Mouse (Mus musculus): ENCODE data around the gene Pip5k1c. TPM values are rescaled to one million over a fixed set of nuclear protein-coding genes. Genes with fewer than 3 reads are reported as not detected.

Gene Pip5k1c
- polyA plus RNA-seq, 1 experiment = 288 TPM

DNA sequence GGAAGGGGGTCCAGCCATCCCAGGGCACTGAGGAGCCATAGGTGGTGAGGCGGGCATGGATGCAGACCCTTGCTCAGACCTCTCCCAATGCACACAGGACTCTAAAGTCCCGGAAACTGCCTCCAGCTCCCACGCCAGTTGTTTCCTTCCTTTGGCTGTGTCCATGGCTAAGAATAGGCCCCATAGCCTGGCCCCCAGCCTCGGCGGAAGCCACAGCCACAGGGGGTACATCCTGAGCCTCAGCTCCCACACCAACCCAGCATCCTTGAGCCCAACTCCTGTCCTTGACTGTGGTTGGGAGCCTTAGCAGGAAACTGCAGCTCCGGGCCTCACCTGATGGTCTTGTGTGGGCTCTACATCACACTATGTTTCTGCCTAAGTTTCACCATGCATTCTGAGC lies 34.1 kb downstream of the Pip5k1c start:
- Histone ChIP-seq H3K27me3 (ENCODE audit: control insufficient read depth, insufficient read depth, low read length) (no peaks in the 10 kb centered on the region), H3K27ac (ENCODE audit: insufficient read depth, low read length) (no peak overlapping the region), H3K4me3 (replicated peaks; ENCODE audit: insufficient read depth, low read depth, low read length) (no peak overlapping the region), H3K4me1 (ENCODE audit: control insufficient read depth, insufficient read depth, low read length) (no peaks in the 10 kb centered on the region)
- no peak for DNase-seq
- 61% methylated on average over 6 of the region's 6 CpGs for WGBS
- TF ChIP-seq POLR2A (IDR thresholded peaks at IDR 0.05; ENCODE audit: borderline replicate concordance, insufficient read depth, low read length) (no peak), CTCF (IDR thresholded peaks at IDR 0.05; ENCODE audit: borderline replicate concordance, insufficient read depth, low read depth, low read length) (no peak)

DNA sequence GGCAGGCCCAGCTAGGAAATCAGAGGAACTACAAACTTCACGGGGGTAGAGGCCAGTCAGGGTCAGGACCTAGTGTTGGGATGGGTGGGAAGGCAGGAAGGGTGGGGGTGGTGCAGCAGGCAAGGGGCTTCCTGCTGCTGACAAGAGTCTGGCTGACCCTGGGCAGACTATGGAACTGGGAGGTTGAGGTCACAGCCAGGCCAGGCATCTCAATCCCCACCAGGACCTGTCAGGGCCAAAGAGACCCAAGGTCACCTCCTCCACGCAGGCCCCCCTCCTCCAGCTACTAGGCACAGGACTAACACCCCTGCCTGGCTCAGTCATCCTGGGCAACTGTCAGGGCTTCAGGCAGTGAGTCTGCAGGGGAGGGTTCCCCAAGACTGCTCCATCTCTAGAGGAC lies 35.2 kb downstream of the Pip5k1c start:
- Histone ChIP-seq H3K27me3 (ENCODE audit: control insufficient read depth, insufficient read depth, low read length) (0 out of 2 replicates have a peak, but pooled peaks cover 1% of the 10 kb centered on the region), H3K4me3 (replicated peaks; ENCODE audit: insufficient read depth, low read depth, low read length) (no peak overlapping the region), H3K27ac (ENCODE audit: insufficient read depth, low read length) (no peak overlapping the region), H3K4me1 (ENCODE audit: control insufficient read depth, insufficient read depth, low read length) (no peaks in the 10 kb centered on the region)
- no peak for TF ChIP-seq CTCF (IDR thresholded peaks at IDR 0.05; ENCODE audit: borderline replicate concordance, insufficient read depth, low read depth, low read length)
- no peak for TF ChIP-seq POLR2A (IDR thresholded peaks at IDR 0.05; ENCODE audit: borderline replicate concordance, insufficient read depth, low read length)
- WGBS = 48% methylated on average over 2 of the region's 2 CpGs
- no peak for DNase-seq

DNA sequence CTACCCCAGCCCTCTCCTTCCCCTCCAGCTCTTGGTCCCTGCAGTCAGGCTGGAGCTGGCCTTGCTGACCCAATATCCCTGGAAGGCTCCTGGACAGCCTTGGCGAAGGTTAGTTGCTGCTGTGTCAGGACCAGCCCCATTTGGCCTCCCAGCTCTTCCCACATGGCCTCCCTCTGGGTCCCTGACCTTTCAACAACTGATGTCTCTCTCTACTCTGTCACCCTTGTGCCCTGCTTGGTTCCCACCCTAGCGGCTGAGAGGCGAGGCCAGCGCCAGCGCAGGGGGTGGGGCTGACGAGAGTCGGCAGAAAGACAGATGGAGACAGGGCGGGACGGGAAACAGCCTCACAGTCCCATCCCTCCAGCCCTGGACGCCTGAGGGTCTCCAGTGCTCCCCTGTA lies 35.6 kb downstream of the Pip5k1c start, which contains the start of gene Tbxa2r:
TSS of gene Tbxa2r (plus strand) at position 346 of the 400 bp plus-strand sequence.
- no peak for TF ChIP-seq POLR2A (IDR thresholded peaks at IDR 0.05; ENCODE audit: borderline replicate concordance, insufficient read depth, low read length)
- TF ChIP-seq CTCF (IDR thresholded peaks at IDR 0.05; ENCODE audit: borderline replicate concordance, insufficient read depth, low read depth, low read length) = no peak
- no peak within 1 kb of the TSS for H3K4me3 ChIP-seq (replicated peaks; ENCODE audit: insufficient read depth, low read depth, low read length)
- 0 out of 2 replicates have a peak, but pooled peaks cover 1% of the 10 kb centered on the region for H3K27me3 ChIP-seq (ENCODE audit: control insufficient read depth, insufficient read depth, low read length)
- 17% methylated on average over 10 of the region's 10 CpGs for WGBS
- DNase-seq = no peak
- no peaks in the 10 kb centered on the region for H3K4me1 ChIP-seq (ENCODE audit: control insufficient read depth, insufficient read depth, low read length)
- no peak within 1 kb of the TSS for H3K27ac ChIP-seq (ENCODE audit: insufficient read depth, low read length)

DNA sequence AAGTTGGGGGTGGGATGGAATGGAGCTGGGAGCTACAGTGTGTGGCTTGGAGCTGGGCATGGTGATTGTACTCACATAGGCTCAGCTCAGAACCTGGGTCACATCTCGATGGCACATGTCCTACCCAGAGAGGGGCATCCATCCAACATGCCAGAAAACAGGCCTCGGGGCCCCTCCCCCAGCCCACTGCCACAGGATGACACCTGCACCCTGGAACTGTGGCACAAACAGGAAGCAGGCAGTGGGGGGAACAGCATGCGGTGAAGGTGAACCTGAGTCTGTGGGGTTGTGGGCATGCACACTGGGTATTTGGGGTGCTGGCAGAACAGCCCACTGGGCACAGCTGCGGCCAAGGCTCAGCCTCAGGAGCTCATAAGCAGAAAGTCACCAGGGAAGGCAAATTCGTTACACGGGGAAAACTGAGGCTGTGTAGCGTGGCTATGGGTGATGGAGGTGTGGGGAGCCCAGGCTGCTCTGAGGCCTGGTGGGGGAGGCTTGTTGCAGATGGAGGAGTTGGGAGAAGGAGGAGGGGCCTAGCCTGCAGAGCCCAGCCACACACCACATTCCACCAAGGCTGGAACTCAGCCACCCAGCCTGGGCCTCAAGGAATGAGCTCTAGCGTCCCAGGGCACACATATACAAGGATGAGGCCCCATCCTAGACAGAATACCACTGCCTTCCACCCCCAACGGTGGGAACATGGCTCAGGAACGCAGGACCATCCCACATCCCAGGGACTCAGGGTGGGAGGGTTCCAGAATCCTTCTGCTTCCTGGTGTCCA lies 36.6 kb downstream of the Pip5k1c start:
- 59% methylated on average over 10 of the region's 10 CpGs for WGBS
- H3K27me3 ChIP-seq (ENCODE audit: control insufficient read depth, insufficient read depth, low read length) = 0 out of 2 replicates have a peak, but pooled peaks cover 1% of the 10 kb centered on the region
- no peak overlapping the region for H3K4me3 ChIP-seq (replicated peaks; ENCODE audit: insufficient read depth, low read depth, low read length)
- no peaks in the 10 kb centered on the region for H3K4me1 ChIP-seq (ENCODE audit: control insufficient read depth, insufficient read depth, low read length)
- no peak for DNase-seq
- H3K27ac ChIP-seq (ENCODE audit: insufficient read depth, low read length) = no peak overlapping the region
- TF ChIP-seq CTCF (IDR thresholded peaks at IDR 0.05; ENCODE audit: borderline replicate concordance, insufficient read depth, low read depth, low read length) (no peak), POLR2A (IDR thresholded peaks at IDR 0.05; ENCODE audit: borderline replicate concordance, insufficient read depth, low read length) (no peak)

DNA sequence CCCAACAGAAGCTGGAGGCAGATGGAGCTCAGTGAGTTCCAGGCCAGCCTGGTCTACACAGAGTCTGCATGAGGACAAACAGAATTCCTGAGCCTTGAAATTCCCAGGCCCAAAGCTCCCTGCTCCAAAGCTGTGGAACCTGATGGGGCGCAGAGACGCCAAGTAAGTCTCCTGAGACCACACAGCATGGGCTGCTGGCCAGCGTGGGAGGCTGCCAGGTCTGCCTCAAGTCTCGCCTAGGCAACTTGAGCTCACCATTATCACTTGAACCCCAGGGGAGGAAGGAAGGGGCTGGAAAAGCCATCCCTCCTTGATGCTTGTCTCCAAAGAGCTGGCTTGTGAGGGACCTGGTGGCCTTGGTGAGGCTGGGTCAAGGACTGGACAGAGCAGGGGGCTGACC lies 37.2 kb downstream of the Pip5k1c start:
- 0 out of 2 replicates have a peak, but pooled peaks cover 1% of the 10 kb centered on the region for H3K27me3 ChIP-seq (ENCODE audit: control insufficient read depth, insufficient read depth, low read length)

DNA sequence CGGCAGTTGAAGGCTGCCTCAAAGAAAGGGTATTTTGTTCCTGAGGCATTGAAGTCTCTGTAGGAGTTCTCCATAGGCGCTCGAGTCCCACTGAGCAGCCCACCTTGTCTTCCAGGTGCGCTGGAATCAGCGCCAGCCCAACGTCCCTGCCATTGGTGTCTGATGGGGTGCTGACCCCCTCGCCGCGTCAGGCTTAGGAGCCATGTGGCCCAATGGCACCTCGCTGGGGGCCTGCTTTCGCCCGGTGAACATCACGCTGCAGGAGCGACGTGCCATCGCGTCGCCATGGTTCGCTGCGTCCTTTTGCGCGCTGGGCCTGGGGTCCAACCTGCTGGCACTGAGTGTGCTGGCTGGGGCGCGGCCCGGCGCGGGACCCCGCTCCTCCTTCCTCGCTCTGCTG lies 39.5 kb downstream of the Pip5k1c start:
- Histone ChIP-seq H3K27me3 (ENCODE audit: control insufficient read depth, insufficient read depth, low read length) (0 out of 2 replicates have a peak, but pooled peaks cover 1% of the 10 kb centered on the region), H3K27ac (ENCODE audit: insufficient read depth, low read length) (no peak overlapping the region), H3K4me3 (replicated peaks; ENCODE audit: insufficient read depth, low read depth, low read length) (no peak overlapping the region), H3K4me1 (ENCODE audit: control insufficient read depth, insufficient read depth, low read length) (no peaks in the 10 kb centered on the region; the same call in 1 of the 2 replicates)
- 10% methylated on average over 29 of the region's 29 CpGs for WGBS
- TF ChIP-seq POLR2A (IDR thresholded peaks at IDR 0.05; ENCODE audit: borderline replicate concordance, insufficient read depth, low read length) = no peak
- no peak for TF ChIP-seq CTCF (IDR thresholded peaks at IDR 0.05; ENCODE audit: borderline replicate concordance, insufficient read depth, low read depth, low read length)
- DNase-seq = no peak

More for the DNA sequence above, 37.2 kb downstream of the Pip5k1c start:
- no peaks in the 10 kb centered on the region for H3K4me1 ChIP-seq (ENCODE audit: control insufficient read depth, insufficient read depth, low read length)
- TF ChIP-seq CTCF (IDR thresholded peaks at IDR 0.05; ENCODE audit: borderline replicate concordance, insufficient read depth, low read depth, low read length) = no peak
- TF ChIP-seq POLR2A (IDR thresholded peaks at IDR 0.05; ENCODE audit: borderline replicate concordance, insufficient read depth, low read length) = no peak
- no peak for DNase-seq
- H3K27ac ChIP-seq (ENCODE audit: insufficient read depth, low read length) = no peak overlapping the region
- WGBS = 41% methylated on average over 4 of the region's 4 CpGs
- no peak overlapping the region for H3K4me3 ChIP-seq (replicated peaks; ENCODE audit: insufficient read depth, low read depth, low read length)

DNA sequence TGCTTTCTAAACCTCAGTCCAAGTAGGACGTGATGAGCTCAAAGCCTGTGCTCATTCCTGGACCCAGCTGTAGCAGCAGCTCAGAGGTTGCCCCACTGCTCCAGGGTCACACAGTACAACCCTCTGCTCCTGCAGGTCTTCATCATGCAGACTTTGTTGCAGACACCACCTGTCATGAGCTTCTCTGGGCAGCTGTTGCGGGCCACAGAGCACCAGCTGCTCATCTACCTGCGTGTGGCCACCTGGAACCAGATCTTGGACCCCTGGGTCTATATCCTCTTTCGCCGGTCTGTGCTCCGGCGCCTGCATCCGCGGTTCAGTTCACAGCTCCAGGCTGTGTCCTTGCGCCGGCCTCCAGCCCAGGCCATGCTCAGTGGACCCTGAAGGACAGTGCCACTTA lies 41.6 kb downstream of the Pip5k1c start:
- no peak overlapping the region for H3K4me3 ChIP-seq (replicated peaks; ENCODE audit: insufficient read depth, low read depth, low read length)
- no peak for TF ChIP-seq POLR2A (IDR thresholded peaks at IDR 0.05; ENCODE audit: borderline replicate concordance, insufficient read depth, low read length)
- TF ChIP-seq CTCF (IDR thresholded peaks at IDR 0.05; ENCODE audit: borderline replicate concordance, insufficient read depth, low read depth, low read length) = no peak
- 0 out of 2 replicates have a peak, but pooled peaks cover 1% of the 10 kb centered on the region for H3K27me3 ChIP-seq (ENCODE audit: control insufficient read depth, insufficient read depth, low read length)
- no peaks in the 10 kb centered on the region; the same call in 1 of the 2 replicates for H3K4me1 ChIP-seq (ENCODE audit: control insufficient read depth, insufficient read depth, low read length)
- no peak overlapping the region for H3K27ac ChIP-seq (ENCODE audit: insufficient read depth, low read length)
- DNase-seq = no peak
- WGBS = 63% methylated on average over 11 of the region's 11 CpGs

Measured in cerebellum, adult 2 months (tissue).